Comparison of ENCODE assay signal across 8 mouse cellular contexts in genomic region chr14:59478699-59479098, GRCm38 (mm10). TPM values are rescaled to one million over a fixed set of nuclear protein-coding genes. Genes with fewer than 3 reads are reported as not detected.
DNase-seq lines count a peak whose midpoint lies in the region.

No protein-coding gene starts in this region.

- H3K27ac ChIP-seq in midbrain, embryonic 10.5 days (replicated peaks), result no peak overlapping the region

- H3K36me3 ChIP-seq in midbrain, embryonic 10.5 days, result no peaks in the 10 kb centered on the region

- WGBS in midbrain, embryonic 10.5 days, result 80% methylated on average over 6 of the region's 6 CpGs

- no peaks in the 10 kb centered on the region for H3K27me3 ChIP-seq in midbrain, embryonic 10.5 days (ENCODE audit: low read depth, poor library complexity, severe bottlenecking)

- intact Hi-C loops in left cerebral cortex, postnatal 10 days (cut with DNase I), result no loop called here
- intact Hi-C loops in heart, postnatal 10 days (cut with DNase I), result no loop called here
- intact Hi-C loops in left cerebral cortex, postnatal 25 days (cut with DNase I), result no loop called here

- H3K4me3 ChIP-seq in midbrain, embryonic 10.5 days, result no peak overlapping the region

- H3K9me3 ChIP-seq in midbrain, embryonic 10.5 days (replicated peaks), result no peaks in the 10 kb centered on the region

- peak; percentile 44 for DNase-seq in left cerebral cortex, adult 11 months (ENCODE audit: low spot score)
- DNase-seq in left cerebral cortex, postnatal 10 days (ENCODE audit: extremely low spot score in 1 of 2, low spot score in 2 of 2), result no peak
- DNase-seq in embryo, embryonic 11 days, result peak; percentile 2
- peak; percentile 20 to 27 for DNase-seq in heart, postnatal 10 days
- DNase-seq in left cerebral cortex, postnatal 25 days (ENCODE audit: low spot score in 2 of 2), result peak; percentile 21 to 62
- no peak for DNase-seq in midbrain, embryonic 10.5 days (ENCODE audit: low spot score)
- no peak for DNase-seq in testis, postnatal 10 days (ENCODE audit: low spot score)
- no peak for DNase-seq in thymus, adult 18-20 months

- H3K4me1 ChIP-seq in midbrain, embryonic 10.5 days, result no peaks in the 10 kb centered on the region

RNA-seq across cellular contexts. Expression of gene Cab39l, which starts 37.9 kb away (rescaled TPM):
- total RNA-seq in left cerebral cortex, postnatal 10 days (2021), result 10 to 100 TPM; 19.3 to 22.0 TPM
- 10 to 100 TPM; 20.3 to 24.5 TPM for total RNA-seq in heart, postnatal 10 days (2021)
- 10 to 100 TPM; 21.5 to 22.2 TPM for total RNA-seq in left cerebral cortex, postnatal 25 days (2021)
- polyA plus RNA-seq in midbrain, embryonic 10.5 days (2016; fragmentation: Nextera tagmentation; extraction: Ambion mirVana), result 38.9 and 44.2 TPM in 2 replicates

RNA-seq across cellular contexts. Expression of gene Setdb2, which starts 38.0 kb away (rescaled TPM):
- 1 to 10 TPM; 3.8 to 4.0 TPM for total RNA-seq in left cerebral cortex, postnatal 10 days (2021)
- total RNA-seq in heart, postnatal 10 days (2021), result 10 to 100 TPM in 1 of 2 experiments, 1 to 10 TPM in 1; 7.1 to 13.3 TPM
- total RNA-seq in left cerebral cortex, postnatal 25 days (2021), result 1 to 10 TPM; 5.0 to 6.9 TPM
- polyA plus RNA-seq in midbrain, embryonic 10.5 days (2016; fragmentation: Nextera tagmentation; extraction: Ambion mirVana), result 10.9 and 12.4 TPM in 2 replicates

Comparison
In these comparisons a context has a peak if more than half of its experiments do, and no peak if none do; other contexts are left out.
1. DNase-seq: peak in left cerebral cortex, adult 11 months (single experiment), embryo, embryonic 11 days (single experiment), heart, postnatal 10 days (2 of 2) and left cerebral cortex, postnatal 25 days (2 of 2); none in left cerebral cortex, postnatal 10 days (0 of 2), midbrain, embryonic 10.5 days (single experiment), testis, postnatal 10 days (single experiment) and thymus, adult 18-20 months (0 of 2).